Mouse (Mus musculus) thymus, adult 18-20 months (tissue): Measurements from ENCODE around the gene Polr3a.

Experiments
- DNase-seq, 2 experiments: peaks; one replicate each; pipeline ENCODE4 v3.0.0; 2022; ENCODE audit warnings: mixed read lengths in 2 of 2

Polr3a gene

GRCm38 (mm10) chr14:24486773-24487227 is at the start of gene Polr3a, which contains the start of gene Rps24:
TSS of gene Polr3a (minus strand) at chr14:24487058.
TSS of gene Rps24 (plus strand) at chr14:24487125.
- DNase-seq: peak; percentile 79 to 86

DNA sequence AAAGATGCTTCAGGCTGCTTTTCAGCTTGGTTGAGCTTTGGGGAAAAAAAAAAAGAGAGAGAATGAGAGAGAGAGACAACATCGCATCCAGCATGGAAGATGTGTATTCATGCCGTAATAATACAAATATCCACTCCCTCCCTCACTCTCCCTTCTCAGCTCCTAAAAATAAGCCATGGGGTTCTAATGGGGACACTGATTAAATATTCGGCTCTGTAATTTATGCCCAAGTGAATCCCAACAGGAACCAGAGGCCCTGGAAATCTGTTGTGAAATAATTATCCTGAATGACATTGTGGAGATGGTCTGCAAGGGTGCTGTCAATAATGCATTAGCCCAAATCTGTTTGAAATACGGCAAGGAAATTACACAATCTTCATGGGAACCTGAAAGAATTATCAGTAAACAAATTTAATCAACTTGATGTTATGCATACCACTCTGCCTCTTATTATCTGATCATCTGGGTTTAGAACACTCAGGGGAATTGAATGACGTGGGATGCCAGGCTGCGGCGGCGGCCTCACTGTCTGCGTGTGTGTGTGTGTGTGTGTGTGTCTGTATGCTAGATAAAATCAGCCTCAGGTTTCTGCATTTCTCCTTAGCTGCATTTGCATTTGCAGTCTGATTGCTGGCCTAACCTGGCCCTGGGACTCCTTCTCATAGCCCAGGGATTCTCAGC is 48.1 kb upstream of the Polr3a start:
- no peak for DNase-seq

GRCm38 (mm10) chr14:24530228-24530627 is 43.4 kb upstream of the Polr3a start:
- DNase-seq: no peak

DNA sequence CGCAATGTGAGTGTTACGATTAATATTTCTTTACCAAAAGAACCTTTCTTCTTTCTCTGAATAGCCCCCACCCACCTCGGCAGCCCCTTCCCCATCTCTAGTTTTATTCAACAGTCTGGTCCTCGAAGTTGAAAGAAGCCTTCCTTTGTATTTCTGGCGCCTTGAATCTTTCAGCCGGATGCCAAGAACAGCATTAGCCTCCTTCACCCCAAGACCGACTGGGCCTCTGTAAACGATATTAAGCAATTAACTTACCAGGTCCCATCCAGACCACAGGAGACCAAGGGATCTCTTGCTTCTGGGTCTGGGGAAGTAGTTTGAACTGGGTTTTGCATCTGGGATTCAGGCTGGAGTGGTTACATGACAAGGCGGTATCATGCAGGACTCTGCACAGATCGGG is 39.6 kb upstream of the Polr3a start:
- DNase-seq: no peak

DNA sequence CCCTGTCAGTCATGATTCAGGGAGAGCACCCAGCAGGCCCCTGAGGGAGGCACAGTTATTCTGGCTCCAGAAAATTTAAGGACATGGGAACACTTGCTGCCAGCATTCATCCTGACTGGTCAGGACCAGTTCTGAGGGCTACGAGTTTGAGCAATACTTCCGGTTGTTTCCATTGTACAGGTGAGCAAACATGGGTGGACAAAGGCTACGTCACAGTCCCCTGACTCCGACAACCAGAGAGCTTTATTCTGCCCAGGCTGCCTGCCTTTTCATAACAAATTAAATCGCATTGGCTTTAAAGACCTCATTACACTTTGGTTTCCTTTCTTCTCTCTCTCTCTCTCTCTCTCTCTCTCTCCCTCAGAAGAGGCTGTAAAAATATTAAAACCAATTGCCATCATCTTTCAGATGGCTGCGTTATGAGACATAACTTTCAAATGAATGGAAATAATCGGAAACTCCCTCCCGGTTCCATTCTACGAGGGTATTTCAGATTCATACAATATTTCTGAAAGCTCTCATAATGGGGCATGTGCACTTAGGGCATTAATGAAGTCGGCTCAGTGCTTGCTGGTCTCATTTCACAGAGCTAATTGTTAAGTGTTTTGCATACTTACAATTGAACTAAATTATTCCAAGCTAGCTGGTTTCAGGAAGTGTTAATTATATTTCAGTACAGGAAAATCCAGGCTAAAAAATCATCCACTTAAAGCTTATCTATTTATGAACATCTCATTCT is 39.0 kb upstream of the Polr3a start:
- no peak for DNase-seq

GRCm38 (mm10) chr14:24525137-24525536 is 38.3 kb upstream of the Polr3a start:
- DNase-seq: no peak

GRCm38 (mm10) chr14:24521597-24521996 is 34.7 kb upstream of the Polr3a start:
- DNase-seq: no peak

DNA sequence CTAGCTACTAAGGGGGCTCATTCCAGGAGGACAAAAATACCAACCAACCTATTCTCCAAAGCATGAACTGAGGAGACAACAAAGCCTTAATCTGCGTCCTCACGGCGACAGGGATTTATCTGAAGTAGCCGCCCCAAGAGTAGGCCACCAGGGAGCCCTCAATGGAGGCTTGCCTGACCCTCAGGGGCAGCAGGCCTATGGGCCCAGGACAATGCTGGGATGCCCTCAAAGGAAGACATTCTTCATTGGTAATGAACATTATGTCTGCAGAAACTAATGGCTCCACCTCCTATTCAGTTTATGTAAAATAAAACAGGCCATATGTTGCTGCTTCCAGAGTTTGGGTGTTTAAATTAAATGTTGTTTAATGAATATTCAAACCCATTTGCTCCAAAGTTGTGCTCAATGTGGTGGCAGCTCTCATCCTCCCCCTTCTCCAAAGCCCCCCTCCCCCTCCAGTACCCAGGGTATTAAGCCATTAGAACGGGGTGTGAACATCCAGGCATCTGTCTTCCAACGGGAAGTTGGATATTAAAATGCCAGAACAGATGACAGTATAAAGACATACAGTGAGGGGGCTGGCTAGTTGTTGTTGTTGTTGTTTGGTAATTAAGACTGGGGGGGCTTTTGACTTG is 25.8 kb upstream of the Polr3a start:
- DNase-seq: no peak

DNA sequence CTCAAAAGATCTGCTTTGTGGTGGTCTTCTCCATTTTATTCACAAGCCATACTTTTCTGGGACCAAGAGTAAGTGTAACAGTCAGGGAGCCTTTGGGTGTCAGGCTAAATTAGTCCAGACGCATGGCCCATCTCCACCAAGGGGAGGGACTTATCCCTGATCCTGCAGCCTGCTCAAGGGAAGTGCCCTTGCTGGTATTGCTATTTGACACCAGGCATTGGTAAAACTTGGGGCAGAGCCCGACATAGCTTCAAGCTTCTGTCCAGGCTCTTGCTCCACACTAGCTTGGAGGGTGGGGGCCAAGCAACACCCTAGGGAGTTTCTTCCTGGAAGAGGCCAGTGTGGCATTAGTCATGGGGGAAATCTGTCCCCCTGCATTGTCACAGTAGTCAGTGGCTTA is 23.8 kb upstream of the Polr3a start:
- DNase-seq: no peak

DNA sequence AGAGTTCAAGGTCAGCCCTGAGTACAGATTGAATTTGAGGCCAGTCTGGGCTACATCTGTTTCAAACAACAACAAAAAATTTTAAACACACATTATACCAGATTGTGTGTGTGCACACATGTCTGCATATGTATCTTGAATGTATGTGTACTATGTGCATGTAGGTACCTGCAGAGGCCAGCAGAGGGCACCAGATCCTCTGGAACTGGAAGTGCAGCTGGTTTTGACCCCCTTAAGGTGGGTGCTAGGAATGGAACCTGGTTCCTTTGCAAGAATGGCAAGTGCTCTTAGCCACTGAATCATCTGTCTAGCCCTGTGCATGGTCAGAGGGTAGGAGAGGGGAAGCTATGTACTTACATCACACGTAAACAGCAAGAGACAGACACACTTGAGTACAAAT is 23.4 kb upstream of the Polr3a start:
- DNase-seq: no peak

GRCm38 (mm10) chr14:24509557-24509956 is 22.7 kb upstream of the Polr3a start:
- no peak for DNase-seq

GRCm38 (mm10) chr14:24508070-24508773 is 21.4 kb upstream of the Polr3a start:
- DNase-seq: no peak

- DNase-seq: no peak
These were observed 20.7 kb upstream of the Polr3a start for GRCm38 (mm10) chr14:24507452-24508069.

GRCm38 (mm10) chr14:24501256-24501655 is 14.4 kb upstream of the Polr3a start:
- DNase-seq: no peak

DNA sequence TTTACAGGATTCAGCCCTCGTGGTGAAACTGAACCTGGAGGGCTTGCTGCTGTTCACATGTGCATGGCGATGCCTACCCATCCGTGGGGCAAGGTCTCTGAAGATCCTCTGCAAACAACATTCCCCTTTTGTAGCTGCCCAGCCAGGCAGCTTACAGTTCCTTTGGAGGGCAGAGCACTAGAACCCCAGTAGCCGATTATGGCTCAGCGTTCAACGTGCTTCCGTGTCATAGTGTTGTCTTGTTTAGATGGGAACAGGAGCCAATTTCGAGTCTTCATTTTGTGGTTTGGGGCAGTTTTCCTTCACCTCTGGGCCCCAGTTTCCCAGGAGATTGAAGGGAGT is 14.0 kb upstream of the Polr3a start:
- DNase-seq: no peak

DNA sequence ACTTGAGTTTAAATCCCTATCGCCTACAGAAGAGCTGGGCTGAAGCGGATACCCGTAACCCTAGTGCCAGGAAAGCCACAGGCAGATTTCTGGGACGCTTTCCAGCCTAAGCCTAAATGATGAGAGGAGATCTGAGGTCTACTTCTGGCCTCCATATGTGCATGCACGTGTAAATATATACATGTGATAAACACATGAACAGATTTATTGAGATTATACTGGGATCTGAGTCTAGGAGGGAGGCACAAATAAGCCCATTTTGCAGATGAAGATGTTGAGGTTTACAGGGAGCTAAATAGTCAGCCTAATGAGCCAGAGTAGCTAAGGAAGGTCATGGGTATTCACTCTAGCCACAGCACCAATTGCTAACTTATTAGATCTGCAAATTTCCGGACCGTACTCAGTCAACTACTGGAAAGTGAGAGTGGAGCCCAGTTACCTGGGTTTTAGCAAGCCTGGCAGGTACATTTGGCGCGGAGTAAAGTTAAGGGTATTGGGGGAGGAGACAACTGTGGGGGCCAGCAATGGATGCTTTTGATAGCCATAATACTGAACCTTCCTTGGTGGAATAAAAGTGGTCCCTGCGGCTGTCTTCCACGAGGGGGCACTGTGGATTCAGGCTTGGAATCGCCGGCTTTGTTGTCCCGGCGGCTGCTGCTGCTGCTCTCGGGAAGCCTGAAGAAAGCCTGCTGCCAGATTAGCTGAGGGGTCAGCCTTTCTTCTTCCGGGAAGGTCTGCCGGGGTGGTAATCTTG is 13.4 kb upstream of the Polr3a start:
- DNase-seq: peak; percentile 15 to 22

GRCm38 (mm10) chr14:24499478-24499877 is 12.6 kb upstream of the Polr3a start:
- DNase-seq: no peak

DNA sequence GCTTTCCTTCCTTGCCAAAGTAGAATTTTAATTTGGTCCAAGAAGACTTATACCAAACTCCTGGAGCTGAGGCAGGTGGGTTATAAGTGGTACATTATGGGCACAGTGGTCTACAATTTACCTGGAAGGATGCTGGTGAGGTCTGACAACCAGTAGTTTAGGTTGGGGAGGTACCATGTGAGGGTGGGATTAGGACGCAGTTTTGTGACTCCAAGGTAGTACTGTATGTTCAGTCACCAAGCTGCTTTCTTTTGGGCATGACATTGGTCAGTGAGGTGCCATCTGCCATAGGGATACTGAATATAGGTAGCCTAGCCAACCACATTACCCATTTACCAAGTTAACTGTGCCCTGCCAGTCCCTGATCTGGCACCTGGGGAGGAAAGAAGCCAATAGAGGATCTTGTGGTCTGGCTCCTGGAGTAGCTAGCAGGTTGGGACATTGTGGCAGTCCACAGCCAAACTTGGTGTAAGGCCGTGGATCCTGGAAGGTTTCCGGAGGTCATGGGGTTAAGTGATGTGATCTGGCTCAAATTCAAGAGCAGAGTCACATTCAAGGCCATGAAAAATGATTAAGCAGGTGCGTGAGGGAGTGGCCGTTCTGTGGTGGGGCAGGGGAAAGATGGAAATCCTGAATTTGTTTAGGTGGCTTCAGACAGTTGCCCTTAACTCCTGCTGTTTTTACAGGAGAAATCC is 11.8 kb upstream of the Polr3a start:
- DNase-seq: no peak

GRCm38 (mm10) chr14:24497443-24497842 is 10.6 kb upstream of the Polr3a start:
- no peak for DNase-seq

DNA sequence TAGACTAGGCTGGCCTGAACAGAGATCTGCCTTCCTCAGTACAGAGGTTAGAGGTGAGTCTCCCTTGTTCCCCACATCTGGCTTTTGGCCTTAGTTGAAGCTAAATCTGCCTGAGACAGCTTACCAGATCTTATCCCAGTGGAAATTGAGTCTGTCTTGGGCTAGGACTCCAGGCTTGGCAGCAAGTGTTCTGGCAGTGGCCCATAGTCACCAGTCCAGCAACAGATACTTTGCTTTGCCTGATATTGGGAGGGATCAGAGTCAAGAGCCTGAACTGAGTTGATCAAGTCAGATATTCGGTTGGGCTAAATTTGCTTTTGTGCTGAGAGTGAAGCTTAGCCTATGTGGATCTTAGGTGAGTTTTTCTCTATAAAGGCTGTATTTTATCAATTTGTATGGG is 9.6 kb upstream of the Polr3a start:
- DNase-seq: no peak

DNA sequence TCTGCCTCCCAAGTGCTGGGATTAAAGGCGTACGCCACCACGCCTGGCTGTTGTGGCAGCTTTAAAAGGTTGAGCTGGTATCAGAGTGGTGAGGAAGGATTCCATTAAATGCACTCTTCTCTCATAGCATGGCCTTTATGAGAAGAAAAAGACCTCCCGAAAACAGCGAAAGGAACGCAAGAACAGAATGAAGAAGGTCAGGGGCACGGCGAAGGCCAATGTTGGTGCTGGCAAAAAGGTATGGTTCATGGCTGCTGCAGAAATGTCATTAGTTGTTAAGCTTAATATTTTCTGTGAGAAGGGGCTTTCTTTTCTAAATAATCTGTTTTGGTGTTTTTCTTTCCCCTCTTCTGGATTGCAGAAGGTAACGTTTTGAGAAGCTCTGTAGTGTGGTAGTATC is 6.4 kb upstream of the Polr3a start:
- no peak for DNase-seq
